Mouse (Mus musculus) MEL-GATA-1-ER (cell line): ENCODE measurements around the gene Smo.

Experiments used
- DNase-seq: peaks from one replicate; pipeline ENCODE4 v3.0.0-alpha.2; 2012; ENCODE audit warnings: low read depth; ENCODE audit errors: extremely low read depth

Smo gene

DNA sequence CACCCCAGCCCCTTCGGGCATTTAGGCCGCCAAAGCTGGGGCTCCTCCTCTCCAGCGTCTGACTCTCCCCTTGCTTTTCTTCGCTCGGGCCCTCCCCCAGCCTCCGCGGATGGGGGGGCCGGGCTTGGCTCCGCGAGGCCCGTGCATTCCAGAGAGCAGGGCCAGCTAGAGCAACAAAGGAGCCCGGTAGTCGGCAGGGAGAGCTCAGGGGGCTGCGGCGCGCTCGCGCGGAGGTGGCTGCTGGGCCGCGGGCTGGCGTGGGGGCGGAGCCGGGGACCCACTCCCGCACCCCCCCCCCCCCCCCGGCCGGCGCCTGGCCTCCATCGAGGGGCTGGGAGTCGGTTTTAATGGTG, at the start of gene Smo:
Gene Smo (plus strand): TSS at position 168 of the 353 bp plus-strand sequence.
- DNase-seq: peak; percentile 42

DNA sequence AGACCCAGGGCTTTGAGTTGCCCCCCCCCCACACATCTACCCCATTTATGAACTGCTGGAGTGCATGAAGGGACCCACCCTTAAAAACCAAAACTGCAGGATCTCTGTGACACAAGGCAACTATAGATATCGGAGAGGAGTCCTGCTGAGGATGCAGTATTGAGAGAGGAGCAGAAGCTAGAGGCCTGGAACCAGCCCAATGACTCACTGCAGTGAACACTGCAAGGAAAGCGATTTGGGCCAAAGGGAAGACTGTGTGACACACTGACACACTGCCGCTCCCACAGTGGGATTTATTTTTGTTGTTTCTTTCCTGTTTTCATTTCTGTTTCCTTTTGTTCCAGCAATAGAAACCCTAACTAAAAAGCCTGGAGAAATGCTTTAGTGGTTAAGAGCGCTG, 49.4 kb upstream of the Smo start:
- DNase-seq: no peak

DNA sequence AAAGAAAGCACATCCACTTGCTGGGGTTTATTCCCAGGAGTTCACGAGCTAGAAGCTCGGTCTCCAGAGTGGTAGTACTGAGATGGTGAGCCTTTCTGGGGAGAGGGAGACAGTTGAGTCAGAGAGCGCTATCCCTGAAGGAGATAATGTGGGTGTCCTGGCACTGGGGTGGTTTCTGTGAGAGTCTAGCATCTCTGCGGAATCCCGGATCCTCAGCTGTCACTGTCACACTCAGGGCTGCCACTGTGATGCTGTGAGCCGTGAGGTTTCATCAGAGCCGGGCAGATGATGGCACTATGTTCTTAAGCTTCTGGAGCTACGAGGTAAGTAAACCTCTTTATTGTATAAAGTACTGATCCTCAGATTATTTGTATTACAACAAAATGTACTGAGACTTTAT, 45.8 kb upstream of the Smo start:
- no peak for DNase-seq

DNA sequence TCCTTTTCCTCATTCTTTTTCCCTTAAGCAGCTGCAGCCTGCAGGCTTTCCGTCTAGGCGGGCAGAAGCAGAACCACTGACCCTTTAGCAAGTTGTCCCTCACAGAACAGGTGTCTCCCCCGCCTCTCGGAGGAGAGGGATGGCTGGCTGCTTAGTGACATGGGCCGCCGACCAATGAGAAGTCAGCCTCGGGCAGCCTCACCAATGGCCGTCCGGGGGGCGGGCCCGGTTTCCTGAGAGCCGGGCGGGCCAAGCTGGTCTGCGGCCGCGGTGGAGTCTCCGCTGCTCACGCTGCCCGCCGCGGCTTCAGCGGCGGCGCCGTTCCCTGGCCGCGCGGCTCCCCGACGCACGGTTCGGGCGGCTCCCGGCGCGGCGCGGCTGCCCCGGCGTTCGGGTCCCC, 41.4 kb upstream of the Smo start, which contains the start of gene Tspan33:
Gene Tspan33 (plus strand): TSS at position 270 of the 400 bp plus-strand sequence.
- peak; percentile 60 for DNase-seq

DNA sequence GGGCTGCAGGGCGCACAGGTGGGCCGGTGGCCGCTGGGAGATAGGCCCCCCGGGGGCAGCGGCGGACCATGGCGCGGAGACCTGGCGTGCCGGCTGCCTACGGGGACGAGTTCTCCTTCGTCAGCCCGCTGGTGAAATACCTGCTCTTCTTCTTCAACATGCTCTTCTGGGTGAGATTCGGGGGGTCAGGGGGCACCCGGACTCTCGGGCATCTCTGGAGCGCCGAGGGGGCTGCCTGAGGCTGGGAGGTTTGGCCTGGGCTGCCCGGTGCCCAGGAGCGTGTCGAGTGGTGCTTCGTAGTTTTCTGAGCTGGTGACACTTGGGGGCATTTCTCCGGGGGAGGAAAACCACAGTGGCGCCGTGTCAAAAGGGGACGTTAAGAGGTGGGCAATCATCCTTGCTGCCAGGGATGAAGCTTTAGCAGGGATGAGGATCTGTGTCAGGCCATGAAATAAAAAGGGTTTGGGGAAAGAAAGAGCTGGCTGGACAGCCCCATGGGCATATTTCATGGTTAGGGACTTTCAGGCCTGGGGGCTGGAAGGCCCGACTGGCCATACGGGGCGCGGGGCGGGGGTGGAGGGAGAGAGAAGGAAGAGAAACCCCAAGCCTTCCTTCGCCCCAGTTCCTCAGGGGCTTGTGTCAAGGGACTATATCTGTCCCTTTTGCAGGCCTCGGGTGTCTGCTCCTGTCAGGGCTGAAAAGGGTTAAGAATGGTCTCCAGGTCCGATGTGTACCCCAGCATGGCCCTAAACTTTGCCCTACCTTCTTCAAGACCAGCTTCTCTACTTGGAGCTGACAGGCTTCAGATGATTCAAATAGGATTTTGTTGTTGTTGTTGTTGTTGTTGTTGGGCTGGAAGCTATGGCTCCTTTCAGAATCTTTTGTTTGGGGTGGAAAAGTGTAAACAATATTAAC, 40.7 kb upstream of the Smo start:
- DNase-seq: no peak

DNA sequence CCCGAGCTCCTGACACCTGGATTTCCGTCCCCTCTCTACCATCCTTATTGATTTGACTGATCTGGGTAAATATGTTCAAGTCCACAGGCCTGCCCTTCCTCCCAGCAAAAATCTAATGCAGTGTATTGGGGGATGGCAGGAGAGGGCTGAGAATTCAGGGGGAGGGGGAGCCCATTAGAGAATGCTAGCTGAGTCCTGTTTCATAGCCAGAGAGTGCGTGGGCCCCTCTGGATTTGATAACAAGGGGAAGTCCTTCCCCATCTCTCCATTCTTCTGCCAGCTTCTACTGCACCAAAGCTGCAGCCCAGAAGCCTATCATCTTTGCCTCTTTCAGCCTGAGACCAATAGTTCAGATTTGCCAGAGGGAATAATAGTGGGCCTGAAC, 40.0 kb upstream of the Smo start:
- DNase-seq: peak; percentile 51

DNA sequence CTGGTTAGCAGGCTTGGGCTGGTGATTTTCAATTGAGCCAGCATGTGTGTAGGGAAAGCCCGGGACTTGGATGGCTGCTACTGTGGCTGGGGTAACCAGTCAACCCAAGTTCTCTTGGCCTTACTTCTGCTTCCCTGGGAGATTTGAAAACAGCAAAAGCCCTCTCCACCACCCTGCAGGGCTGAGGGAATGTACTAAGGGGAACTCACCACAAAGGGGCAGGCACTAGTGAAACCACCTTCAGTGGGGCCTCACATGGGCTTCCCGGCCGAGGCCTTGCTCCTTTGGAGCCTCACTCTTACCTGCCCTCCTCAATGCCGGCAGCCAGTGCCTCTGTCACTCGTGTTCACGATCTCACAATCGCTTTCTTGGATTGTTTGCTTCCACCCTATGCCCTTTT, 39.3 kb upstream of the Smo start:
- peak; percentile 72 for DNase-seq

DNA sequence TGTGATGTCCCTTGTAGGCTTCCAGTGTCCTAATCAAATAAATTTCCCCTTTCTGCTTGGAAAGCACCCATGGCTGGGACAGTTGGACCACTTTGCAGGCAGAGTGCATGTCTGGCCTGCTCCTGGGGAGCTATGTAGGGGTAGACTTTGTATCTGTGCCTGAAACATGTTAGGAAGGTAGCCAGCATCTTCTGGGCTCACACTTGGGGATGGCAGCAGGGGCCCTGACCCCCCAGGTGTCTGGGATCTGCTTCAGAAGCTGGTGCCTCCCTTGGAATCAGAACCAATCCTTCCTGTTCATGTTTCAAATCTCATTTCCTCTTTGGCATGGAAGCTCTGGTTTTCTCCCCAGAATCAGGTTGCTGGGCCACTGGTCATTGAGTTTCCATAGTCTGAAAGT, 38.2 kb upstream of the Smo start:
- DNase-seq: no peak

DNA sequence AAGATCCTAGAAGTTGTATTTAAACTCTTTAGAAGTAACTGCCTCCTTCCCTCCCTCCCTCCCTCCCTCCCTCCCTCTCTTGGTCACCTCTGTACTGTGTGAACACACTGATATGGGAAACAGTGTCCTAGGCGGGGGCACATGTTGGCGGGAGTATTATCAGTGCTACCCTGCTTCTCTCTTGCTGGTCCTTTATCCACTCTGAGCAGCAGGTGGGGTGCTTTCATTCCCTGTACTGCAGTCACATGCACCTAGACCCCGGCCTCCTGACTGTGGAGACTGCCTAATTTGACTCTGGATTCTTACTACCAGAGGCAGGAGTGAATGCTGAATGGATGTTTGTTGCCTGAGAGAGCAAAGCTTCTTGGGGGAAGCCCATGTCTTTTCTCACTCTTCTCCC, 37.8 kb upstream of the Smo start:
- peak; percentile 88 for DNase-seq

DNA sequence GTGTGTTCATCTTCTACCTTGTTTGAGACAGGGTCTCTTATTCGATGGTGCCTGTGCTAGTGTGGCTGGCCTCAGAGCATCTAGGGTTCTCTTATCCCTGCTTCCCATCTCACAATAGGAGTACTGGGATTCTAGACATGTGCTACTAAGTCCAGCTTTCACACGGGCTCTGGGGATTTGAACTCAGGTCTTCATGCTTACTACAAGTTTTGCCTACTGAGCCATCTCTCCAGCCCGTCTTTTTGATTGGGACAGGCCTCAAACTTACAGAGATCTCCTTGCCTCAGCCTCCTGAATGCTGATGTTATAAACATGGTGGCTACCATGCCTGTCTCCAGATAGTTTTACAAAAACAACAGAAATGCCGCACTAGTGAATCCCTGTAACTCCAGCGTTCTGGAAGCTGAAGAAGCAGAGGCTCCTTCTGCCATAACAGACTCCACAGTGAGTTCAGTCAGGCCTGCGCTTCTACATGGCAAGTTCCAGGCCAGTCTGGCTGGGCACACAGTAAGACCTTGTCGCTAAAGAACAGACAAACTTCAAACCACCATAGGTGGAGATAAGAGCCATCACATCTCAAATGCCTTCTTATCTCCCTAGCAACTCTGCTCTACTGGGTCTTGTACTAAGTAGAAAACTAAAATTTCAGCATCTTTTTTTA, 36.1 kb upstream of the Smo start:
- DNase-seq: peak; percentile 70

DNA sequence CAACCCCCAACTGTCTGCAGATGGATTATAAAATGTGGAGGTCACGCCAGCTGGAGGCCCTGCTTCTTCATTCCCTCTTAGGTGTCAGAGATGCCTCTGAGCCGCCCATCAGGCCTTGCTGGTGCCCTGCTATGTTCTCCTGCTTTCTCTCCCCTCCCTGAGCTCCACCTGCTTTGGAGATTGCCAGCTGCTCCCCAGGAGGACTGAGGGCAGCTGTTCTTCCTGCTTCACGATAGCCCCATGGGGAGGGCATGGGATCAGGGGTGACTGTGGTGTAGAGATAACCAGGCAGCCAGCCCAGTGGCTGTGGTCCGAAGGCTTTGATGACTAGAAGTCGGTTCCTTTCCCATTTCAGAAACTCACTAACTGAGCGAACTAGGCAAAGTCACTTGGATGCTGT, 34.3 kb upstream of the Smo start:
- peak; percentile 94 for DNase-seq

DNA sequence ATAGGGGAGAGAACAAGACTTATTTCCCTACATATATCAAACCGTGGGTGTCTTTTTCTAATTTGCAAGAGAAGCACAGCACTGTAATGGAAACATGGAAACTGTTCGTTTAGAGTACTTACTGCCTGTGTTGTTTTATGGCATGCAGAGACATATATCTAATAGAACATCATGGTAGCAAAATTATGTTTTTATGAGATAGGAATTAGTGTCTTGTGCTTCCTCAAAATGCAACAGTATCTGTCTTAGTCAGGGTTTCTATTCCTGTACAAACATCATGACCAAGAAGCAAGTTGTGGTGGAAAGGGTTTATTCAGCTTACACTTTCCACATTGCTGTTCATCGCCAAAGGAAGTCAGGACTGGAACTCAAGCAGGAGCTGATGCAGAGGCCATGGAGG, 33.2 kb upstream of the Smo start:
- peak; percentile 94 for DNase-seq

DNA sequence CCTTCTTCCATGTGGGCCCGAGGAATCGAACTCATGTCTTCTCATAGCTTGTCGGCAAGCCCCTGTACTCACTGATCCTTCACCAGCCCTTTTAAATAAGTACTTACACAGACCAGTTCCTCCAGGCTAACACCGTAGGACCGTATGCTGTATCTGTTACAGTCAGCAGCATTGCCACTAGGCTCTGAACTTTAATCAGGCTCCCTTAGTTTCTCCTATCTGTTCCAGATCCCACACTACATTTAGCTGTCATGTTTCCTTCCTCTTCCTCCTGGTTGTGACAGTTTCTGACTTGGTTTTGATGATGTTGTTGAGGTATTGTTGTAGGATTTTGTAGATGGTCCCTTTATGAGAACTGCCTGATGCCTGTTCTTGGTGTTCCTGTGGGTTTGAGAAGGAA, 31.2 kb upstream of the Smo start:
- DNase-seq: peak; percentile 71

DNA sequence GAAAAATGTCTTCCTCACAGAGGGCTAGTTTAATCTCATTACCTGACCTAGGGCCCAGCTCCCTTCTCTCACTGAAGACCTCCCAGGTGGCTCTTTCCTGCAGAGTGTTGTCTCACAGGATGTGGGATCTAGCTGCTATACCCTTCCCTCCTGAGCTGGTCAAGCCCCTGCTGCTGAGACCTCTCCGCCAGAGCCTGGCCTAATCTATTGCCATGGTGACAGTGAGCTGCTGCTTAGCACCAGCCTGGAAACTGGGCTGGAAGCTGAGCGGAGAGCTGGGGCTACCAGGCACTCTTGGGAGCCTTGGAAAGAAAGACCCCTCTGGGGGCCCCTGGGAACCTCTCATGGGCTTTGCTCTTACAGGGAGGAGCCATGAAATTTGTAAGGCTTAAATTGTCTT, 27.4 kb upstream of the Smo start:
- DNase-seq: no peak

DNA sequence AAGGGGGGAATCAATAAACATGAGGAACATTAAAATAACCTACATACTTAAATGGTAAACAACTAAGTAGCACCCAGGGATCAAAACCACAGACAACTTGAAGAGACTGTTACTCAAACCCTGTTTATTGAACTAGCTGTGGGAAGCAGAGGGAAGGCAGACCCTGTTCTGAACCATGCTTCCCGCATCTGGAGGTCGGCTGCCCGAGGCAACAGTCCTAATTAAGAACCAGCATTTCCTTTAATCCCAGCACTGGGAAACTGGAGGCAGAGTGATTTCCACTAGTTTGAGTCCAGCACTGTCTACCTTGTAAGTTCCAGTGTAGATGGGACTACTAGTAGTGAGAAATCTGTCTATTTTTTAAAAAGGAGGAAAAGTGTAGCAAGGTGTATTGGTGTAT, 24.0 kb upstream of the Smo start:
- no peak for DNase-seq

DNA sequence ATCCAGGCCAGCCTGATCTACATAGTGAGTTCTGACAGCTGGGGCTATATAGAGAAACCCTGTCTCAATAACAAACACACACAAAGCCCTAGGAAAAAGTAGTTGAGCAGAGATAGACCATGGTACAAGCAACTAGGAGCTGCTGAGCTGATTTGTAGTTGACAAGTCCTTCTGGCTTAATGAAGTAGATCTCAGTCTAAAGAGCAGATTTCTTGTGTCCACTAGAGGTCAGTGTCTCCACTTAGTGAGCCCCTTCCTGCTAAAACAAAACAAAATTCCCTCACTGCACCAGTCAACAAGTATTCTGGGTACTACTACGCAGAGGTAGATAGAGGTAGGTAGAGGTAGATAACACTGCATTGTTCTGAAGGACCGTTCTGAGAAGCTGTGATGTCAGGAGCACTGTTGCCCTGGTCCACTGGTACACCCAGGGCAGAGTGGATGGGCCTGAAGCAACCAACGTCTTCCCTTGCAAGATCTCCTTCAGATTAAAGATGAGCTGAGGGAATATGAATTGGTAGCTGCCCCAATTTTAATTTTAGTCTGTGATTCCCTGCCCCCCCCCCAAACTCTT, 23.2 kb upstream of the Smo start:
- no peak for DNase-seq

DNA sequence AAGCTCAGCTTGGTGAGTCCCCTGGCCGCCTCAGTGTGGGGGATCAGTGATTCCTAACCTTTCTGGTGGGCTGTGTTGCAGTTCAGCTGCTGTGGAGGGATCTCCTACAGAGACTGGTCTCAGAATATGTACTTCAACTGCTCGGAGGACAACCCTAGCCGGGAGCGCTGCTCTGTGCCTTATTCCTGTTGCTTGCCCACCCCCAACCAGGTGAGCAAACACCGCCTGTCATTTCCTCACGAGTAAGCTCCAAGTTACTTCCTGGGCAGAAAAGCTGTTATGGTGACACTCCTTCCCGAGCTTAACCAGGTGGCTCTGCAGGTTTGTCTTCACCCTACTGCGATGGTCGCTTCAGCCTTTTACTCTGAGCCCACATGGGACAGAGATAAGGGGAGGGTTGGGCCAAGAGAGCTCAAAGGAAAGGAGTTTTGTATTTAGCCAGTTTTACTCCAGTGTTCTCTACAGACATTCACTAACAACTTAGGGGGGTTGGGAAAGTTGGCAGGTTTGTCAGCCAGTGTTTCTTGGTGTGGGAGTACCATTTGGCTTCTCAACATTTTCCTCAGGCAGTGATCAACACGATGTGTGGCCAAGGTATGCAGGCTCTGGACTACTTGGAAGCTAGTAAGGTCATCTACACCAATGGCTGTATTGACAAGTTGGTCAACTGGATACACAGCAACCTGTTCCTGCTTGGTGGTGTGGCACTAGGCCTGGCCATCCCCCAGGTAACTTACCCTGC, 18.5 kb upstream of the Smo start:
- DNase-seq: no peak

DNA sequence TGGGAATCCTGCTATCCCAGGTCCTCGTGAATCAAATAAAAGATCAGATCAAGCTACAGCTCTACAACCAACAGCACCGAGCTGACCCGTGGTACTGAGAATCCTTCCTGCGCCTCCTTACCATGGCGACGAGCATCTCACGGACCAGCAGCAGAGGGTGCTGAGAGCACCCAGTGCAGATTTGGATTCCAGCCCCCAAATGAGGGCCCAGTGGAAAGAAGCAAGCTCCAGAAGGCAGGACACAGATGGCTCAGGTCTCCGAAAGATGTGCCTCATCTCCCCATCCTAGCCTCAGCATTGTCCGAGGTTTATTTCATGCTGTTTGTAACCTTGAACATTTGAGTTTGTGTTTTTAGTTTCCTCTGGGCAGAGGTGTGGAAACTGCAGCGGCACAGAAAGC, 17.8 kb upstream of the Smo start:
- no peak for DNase-seq

DNA sequence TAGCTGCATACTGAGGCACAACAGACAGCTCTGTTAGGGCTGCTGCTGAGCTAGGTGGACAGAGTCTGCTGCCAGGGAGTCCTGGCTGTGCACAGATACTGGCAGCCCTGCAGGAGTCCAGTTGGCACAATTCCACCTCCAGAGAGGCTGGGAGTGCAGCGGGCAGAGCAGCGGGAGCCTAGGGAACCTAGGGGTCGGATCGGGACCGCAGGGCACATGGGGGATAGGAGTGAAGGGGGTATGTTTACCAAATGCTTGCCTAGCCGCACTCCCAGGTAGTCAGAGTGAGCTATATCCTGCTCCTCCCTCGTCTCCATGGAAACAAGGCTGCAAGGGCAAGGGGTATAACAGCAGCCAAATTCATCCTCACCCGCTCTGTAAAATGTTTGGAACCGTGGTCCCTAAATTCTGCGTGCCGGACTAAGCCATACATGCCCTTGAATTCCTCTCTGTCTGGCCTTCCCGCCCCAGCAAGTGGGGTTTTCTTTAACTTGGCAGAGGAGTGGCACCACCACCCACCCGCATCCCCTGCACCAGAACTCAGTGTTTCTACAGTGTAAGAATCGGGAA, 17.3 kb upstream of the Smo start:
- no peak for DNase-seq

DNA sequence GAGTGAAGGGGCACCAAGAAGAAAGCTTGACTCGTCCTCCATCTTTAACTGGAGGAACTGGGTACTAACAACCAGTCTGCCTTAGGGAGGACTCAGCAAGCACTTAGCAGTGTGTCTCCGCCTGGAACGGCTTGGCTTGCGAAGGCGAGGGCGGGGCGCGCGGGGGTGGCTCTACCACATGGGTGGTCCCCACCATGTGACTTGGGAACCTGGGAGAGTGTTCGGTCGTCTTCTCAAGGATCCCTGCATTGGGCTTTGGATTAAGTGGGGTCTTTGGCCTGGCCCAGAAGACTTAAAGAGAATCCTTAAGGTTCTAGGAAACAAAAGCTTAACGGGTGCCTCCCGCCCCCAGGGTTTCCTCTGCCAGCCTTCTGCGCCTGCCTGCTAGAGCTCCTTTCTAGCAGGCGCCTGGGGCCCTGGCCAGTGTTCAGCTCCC, 16.4 kb upstream of the Smo start:
- no peak for DNase-seq

DNA sequence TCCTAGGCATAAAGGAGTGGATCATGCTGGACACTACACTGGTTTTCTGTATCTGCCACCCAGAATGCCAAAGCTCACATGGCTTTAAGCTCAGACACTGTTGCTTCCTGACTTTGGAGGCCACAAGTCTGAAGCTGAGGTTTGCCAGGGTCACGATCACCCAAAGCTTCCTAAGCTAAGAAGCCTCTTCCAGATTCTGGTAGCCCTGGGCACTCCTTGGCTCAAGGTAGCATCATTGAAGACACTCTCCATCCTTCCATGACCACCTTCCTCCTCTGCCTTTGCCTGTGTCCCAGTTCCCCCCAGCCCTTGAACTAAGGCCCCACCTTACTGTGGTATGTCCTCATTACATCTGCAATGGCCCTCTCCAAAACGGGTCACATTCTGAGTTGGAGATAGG, 13.4 kb upstream of the Smo start:
- no peak for DNase-seq
